Mouse (Mus musculus): ENCODE results near the gene Trmt10a.

Trmt10a gene

DNA sequence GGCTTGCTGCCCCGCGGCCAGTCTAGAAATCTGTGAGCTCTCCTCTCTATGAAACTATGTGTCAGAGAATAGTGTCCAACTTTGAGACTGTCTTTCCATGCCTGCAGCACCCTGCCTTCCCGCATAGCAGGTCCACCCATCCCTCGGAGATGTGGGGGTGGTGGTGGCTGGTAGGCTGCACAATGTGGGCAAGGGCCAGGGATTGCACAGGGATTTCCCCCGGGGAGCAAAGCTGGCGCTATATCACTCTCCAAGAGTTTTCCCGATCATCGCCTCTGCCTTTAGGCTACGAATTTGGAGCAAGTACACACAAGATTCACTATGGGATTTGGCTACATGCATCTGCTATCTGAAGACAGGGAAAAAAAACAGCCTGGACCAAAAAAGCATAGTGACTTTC lies 54.3 kb downstream of the Trmt10a start:
- no peak for DNase-seq (ENCODE audit: low spot score)

DNA sequence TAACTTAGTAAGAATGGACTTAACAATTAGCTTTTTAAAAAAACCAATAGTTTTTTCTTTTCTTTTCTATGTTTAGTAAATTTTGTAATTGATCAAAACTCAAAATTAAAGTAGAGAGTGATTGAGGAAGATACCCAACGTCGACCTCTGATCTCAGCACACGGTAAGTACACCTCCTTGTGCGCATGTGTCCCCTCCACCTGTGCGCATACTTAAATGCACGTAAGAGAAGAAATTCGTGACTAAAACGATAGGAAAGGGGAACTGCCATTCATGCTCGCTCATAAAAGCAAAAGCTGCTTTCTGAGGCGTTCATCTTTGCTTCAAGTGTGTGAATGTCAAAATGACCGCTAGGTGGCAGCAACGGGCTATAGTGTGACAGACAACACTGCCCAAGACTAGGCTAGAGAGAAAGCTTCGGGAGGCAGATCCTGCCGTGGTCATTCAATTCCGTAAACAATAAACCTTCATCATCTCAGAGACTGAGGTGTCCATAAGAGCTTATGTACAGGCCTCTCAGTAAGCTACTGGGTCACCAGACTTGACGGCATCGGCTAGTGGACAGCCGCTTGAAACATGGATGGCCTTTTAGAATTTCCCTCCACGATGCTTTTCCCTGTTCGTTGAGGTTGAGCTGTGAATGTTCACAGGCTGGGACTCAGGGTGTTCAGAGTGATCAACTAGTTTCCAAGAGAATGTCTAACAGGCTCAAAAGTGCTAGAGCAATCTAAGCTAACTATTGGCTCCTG lies 54.9 kb downstream of the Trmt10a start:
- peak; percentile 51 for DNase-seq (ENCODE audit: low spot score)

DNA sequence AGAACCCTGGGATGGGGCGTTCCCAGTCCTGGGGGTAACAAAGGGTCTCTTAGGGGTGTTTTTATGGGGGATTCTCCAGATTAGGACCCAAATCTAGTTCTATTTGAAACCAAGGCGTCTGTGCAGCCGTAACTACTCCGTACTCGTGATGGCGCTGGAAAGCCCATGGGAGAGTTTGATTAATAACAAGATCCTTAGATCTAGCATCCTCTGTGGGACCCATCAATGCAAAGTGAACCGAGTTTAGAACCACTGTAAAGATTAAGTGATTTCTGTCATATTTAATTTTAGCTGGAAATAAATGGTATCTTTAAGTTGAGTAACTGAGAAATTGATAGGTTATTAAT lies 55.4 kb downstream of the Trmt10a start:
- DNase-seq (ENCODE audit: low spot score), result no peak

GRCm38 (mm10) chr3:138208821-138209220 lies 65.6 kb downstream of the Trmt10a start:
- DNase-seq (ENCODE audit: low spot score), result no peak
